Mouse (Mus musculus) heart, postnatal 10 days (tissue): ENCODE measurements around the gene Slc17a1. TPM values are rescaled to one million over a fixed set of nuclear protein-coding genes. Genes with fewer than 3 reads are reported as not detected.

Experiments
- DNase-seq, 2 experiments: peaks; one replicate each; pipeline ENCODE4 v3.0.0; 2021
- intact Hi-C: fragments of 180-260 bp; cut with DNase I; formaldehyde crosslinking; loops from one replicate; pipeline ENCODE4 v1.15.1; 2025
- microRNA-seq, 2 experiments: library from miRNA; unstranded; fragments of <30 nt; microRNA quantifications; one replicate each; pipeline ENCODE4 v1.2.0; 2022
- total RNA-seq, 2 experiments: library from RNA; stranded (reverse); gene quantifications; 2 replicates each; pipeline ENCODE4 v1.2.3; 2021

The Slc17a1 gene
- total RNA-seq, 2 experiments from 2014 or later, result not detected

GRCm38 (mm10) chr13:23942861-23943260 lies 75.3 kb downstream of the Slc17a1 start:
- intact Hi-C loops, result no loop called here
- DNase-seq, result no peak

Small RNAs within 50 kb of the gene (microRNA-seq; reads per million reads assigned to microRNA genes)
- 0 reads per million in 2 experiments for gene Gm44344

Other genes with a start within 250 kb of the Slc17a1 start
- gene Hist1h2be, start 246.6 kb upstream of the Slc17a1 start, total RNA-seq, result 10 to 100 TPM; 18.8 to 19.8 TPM
- gene Hist1h1e, start 245.2 kb upstream of the Slc17a1 start, total RNA-seq, result 100 to 1,000 TPM; 138 to 168 TPM
- 1 to 10 TPM; 5.1 to 6.2 TPM for gene Hist1h2ac, start 183.8 kb upstream of the Slc17a1 start, total RNA-seq
- 10 to 100 TPM; 50.8 to 51.3 TPM for gene Hist1h2bc, start 183.6 kb upstream of the Slc17a1 start, total RNA-seq
- under 1 TPM; 0.29 to 0.67 TPM for gene Hist1h1t, start 171.9 kb upstream of the Slc17a1 start, total RNA-seq
- gene Hist1h4c, start 169.3 kb upstream of the Slc17a1 start, total RNA-seq, result 100 to 1,000 TPM; 105 to 116 TPM
- gene Hfe, start 156.9 kb upstream of the Slc17a1 start, total RNA-seq, result 10 to 100 TPM; 26.7 to 32.4 TPM
- 100 to 1,000 TPM; 299 to 383 TPM for gene Hist1h1c, start 128.9 kb upstream of the Slc17a1 start, total RNA-seq
- 100 to 1,000 TPM in 1 of 2 experiments, 10 to 100 TPM in 1; 84.0 to 101 TPM for gene Hist1h3c, start 122.1 kb upstream of the Slc17a1 start, total RNA-seq
- 100 to 1,000 TPM; 105 to 106 TPM for gene Hist1h2bb, start 121.0 kb upstream of the Slc17a1 start, total RNA-seq
- 100 to 1,000 TPM; 166 to 169 TPM for gene Hist1h2ab, start 116.6 kb upstream of the Slc17a1 start, total RNA-seq
- 100 to 1,000 TPM; 221 to 266 TPM for gene Hist1h3b, start 115.5 kb upstream of the Slc17a1 start, total RNA-seq
- gene Hist1h4b, start 110.7 kb upstream of the Slc17a1 start, total RNA-seq, result 100 to 1,000 TPM; 130 to 151 TPM
- 100 to 1,000 TPM; 162 to 177 TPM for gene Hist1h4a, start 106.5 kb upstream of the Slc17a1 start, total RNA-seq
- gene Hist1h3a, start 105.4 kb upstream of the Slc17a1 start, total RNA-seq, result 100 to 1,000 TPM; 160 to 202 TPM
- gene Hist1h1a, start 104.1 kb upstream of the Slc17a1 start, total RNA-seq, result 100 to 1,000 TPM; 109 to 127 TPM
- not detected for gene Trim38, start 97.8 kb upstream of the Slc17a1 start, total RNA-seq
- not detected for gene Slc17a2, start 60.8 kb upstream of the Slc17a1 start, total RNA-seq
- not detected for gene Slc17a3, start 28.3 kb upstream of the Slc17a1 start, total RNA-seq
- gene Slc17a4, start 47.3 kb downstream of the Slc17a1 start, total RNA-seq, result not detected
- gene Hist1h2ba, start 66.4 kb downstream of the Slc17a1 start, total RNA-seq, result not detected
- not detected for gene Hist1h2aa, start 66.7 kb downstream of the Slc17a1 start, total RNA-seq
- gene Scgn, start 123.5 kb downstream of the Slc17a1 start, total RNA-seq, result not detected